Mouse (Mus musculus) lung, postnatal 0 days (tissue): Measurements from ENCODE around the gene Gltp.
A peak's percentile ranks its signal among the peaks of the same experiment; 100 is the strongest.

Experiments
- CTCF ChIP-seq: IDR thresholded peaks from 2 replicates; pipeline ENCODE4 v1.5.1; 2016; ENCODE audit warnings: antibody characterized with exemption, mild to moderate bottlenecking
- EP300 ChIP-seq: IDR thresholded peaks from 2 replicates; pipeline ENCODE4 v1.6.1; 2016; ENCODE audit warnings: antibody characterized with exemption, mild to moderate bottlenecking, control low read depth

DNA sequence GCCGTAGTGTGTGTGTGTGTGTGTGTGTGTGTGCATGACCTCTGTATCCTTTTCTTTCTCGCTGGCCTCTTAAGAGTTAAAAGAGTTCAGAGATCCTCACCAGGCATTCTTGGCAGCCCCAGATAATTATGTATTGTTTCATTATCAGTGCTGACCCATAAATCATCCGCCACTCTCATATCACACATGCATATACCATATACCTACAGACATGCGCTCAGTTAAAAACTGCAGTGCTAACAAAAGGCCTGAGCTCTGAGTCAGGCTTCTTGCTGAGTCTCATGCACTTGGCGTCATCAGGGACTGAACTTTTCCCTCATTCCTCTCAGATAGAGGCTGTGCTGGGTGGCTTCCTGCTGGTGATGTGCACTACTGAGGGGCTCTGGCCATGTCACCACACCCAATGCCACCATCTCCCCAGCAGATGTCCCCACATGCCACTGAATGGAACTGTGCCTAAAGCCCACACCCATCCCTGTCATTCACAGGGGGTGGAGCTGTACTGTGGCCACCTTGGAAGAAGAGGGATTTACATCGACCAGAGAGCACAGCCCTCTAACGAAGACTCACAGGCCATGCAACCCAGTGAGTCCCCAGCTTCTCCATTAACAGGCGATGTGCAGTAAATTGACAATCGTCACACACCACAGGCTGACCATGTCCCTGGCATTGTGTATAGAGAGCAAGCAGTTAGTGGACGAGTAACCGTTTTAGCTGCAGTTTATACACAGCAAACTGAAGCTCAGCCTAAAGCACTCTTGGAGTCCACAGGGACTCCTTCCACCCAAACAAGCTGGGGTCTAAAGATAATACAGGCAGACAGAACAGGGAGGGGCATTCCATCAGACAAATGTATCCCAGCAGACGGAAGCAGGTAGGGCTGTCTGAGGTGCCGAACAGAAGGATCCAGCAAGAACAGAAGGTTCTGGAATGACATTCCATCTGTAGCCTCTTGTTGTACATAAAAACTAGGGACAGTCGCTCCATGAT, 11.9 kb upstream of the Gltp start:
- TF ChIP-seq CTCF (peak; percentile 77), EP300 (no peak)
